Mouse (Mus musculus) kidney, adult 2 months (tissue): ENCODE data around the gene Aldh1a7.

Source experiments
- CTCF ChIP-seq: fragments of 200-500 bp; conservative IDR thresholded peaks from 2 replicates; pipeline ENCODE4 v1.5.1; 2011; ENCODE audit warnings: low read depth, mild to moderate bottlenecking, control low read depth, low read length, moderate library complexity, mixed read lengths; ENCODE audit not compliant: insufficient read depth, insufficient read length
- POLR2A ChIP-seq: fragments of 200-500 bp; IDR thresholded peaks from one replicate; pipeline ENCODE4 v1.6.1; 2011; ENCODE audit warnings: low read depth, low read length, control low read depth

DNA sequence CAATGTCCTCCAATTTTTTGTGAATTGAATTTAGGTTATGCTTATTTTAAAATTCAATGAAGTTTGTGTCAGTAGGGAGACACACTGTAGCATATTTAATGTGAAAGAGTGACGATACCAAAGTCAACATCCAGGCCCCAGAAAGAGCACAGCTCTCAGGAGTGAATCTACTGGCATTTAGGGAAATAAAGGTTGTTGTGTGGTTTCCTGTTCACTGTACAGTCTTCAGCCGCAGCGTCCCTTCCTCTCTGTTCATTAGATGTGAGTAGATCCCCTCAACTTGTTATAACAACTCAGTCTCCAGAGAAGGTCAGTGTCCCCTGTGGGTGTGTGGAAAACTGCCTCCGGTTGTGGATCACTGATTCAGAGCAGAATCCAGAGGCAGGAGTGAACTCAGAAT lies 20.6 kb downstream of the Aldh1a7 start:
- no peak for TF ChIP-seq POLR2A
- TF ChIP-seq CTCF: no peak
